Mouse (Mus musculus) forebrain, embryonic 16.5 days (tissue): ENCODE measurements around the gene Gm10024. TPM values are rescaled to one million over a fixed set of nuclear protein-coding genes. Genes with fewer than 3 reads are reported as not detected.
"Not testable (repeated sequence)": the region's sequence is repeated elsewhere in the genome, so short reads cannot be mapped to it uniquely, and the experiment has no call there.

Experiments used
- ATAC-seq: fragments of 200-750 bp; cut with Nextera tagmentation; 2 replicates; pipeline ENCODE4 v1.8.0; 2017; ENCODE audit warnings: mild to moderate bottlenecking, moderate library complexity
- H3K27ac ChIP-seq: fragments of 300-500 bp; sonication (generic); 2 replicates; pipeline ENCODE4 v1.5.1; 2014; ENCODE audit warnings: low read length, control low read depth
- H3K27me3 ChIP-seq: fragments of 300-500 bp; sonication (generic); replicated peaks from 2 replicates; pipeline ENCODE4 v1.6.1; 2014; ENCODE audit warnings: low read length; ENCODE audit not compliant: control insufficient read depth, insufficient read depth
- H3K36me3 ChIP-seq: fragments of 300-500 bp; sonication (generic); 2 replicates; pipeline ENCODE4 v1.6.1; 2014; ENCODE audit not compliant: control insufficient read depth, insufficient read depth
- H3K4me1 ChIP-seq: fragments of 300-500 bp; sonication (generic); replicated peaks from 2 replicates; pipeline ENCODE4 v1.6.1; 2014; ENCODE audit warnings: low read length; ENCODE audit not compliant: control insufficient read depth, insufficient read depth
- H3K4me2 ChIP-seq: fragments of 300-500 bp; sonication (generic); 2 replicates; pipeline ENCODE4 v1.6.1; 2014; ENCODE audit warnings: mild to moderate bottlenecking, low read length, control low read depth
- H3K4me3 ChIP-seq: fragments of 300-500 bp; sonication (generic); replicated peaks from 2 replicates; pipeline ENCODE4 v1.5.1; 2014; ENCODE audit warnings: mild to moderate bottlenecking, low read length, control low read depth
- H3K9ac ChIP-seq: fragments of 300-500 bp; sonication (generic); replicated peaks from 2 replicates; pipeline ENCODE4 v1.6.1; 2014; ENCODE audit warnings: low read depth, low read length, control low read depth
- H3K9me3 ChIP-seq: fragments of 300-500 bp; sonication (generic); 2 replicates; pipeline ENCODE4 v1.6.1; 2016; ENCODE audit warnings: low read length; ENCODE audit not compliant: control insufficient read depth
- WGBS: fragments of 180-500 bp; shearing (Covaris S2); extraction: QIAGEN DNeasy Blood & Tissue Kit; methylation state at CpG from one replicate; pipeline ENCODE4 v1.1.7; 2014; 5-methylcytosine and 5-hydroxymethylcytosine counted together
- polyA plus RNA-seq: library from polyadenylated mRNA; unstranded; fragments of >200 nt; fragmentation: Nextera tagmentation; extraction: Ambion mirVana; gene quantifications from 2 replicates; pipeline ENCODE4 v1.2.1, GENCODE M21; 2015

Gene Gm10024
- polyA plus RNA-seq, 1 experiment from 2014 or later, result not detected

GRCm38 (mm10) chr10:77684181-77684580 is 27.1 kb upstream of the Gm10024 start:
- 43% methylated on average over 8 of the region's 8 CpGs for WGBS
- no peak for ATAC-seq

DNA sequence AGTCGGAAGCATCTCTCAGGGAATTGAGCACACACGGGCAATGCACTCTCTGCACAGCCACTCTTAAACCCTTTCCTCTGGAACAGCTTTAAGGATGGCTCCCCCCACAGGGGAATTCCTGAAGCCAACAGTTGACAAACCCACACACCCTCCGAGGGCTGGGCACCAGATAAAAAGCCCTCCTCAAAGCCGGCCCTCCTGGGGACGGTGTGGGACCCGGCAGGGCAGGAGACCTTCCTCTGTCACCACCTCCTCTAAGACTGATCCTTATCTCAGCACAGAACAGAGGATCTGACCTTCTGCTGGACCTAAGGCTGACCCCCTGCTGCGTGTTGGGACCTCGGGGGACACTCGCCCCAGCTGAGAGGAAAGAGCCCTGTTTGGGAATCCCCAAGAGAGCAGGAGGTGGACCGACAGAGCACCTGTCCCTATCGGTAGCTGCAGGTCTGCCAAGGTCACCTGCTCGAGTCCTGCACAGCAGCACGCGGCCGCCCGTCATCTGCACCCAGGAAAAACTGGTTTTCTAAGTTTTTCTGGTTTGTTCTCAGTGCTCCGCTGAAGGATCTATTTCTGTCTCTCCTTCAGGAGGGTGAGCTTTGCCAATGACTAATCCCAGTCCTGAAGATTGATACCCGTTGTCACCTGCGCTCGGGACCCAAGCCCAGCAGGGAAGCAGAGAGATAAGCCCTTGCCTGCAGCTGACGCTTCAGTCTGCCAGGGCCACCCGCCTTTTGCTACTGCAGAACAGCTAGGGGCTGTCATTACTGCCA is 25.2 kb upstream of the Gm10024 start, which contains the start of gene Tspear:
Gene Tspear, plus strand, starts transcription at position 675 of the 770 bp plus-strand sequence.
- Histone ChIP-seq H3K4me1 (no peaks in the 10 kb centered on the region), H3K36me3 (no peaks in the 10 kb centered on the region), H3K9me3 (no peaks in the 10 kb centered on the region), H3K4me2 (no peak within 1 kb of the TSS), H3K27me3 (peaks cover 19% of the 10 kb centered on the region), H3K4me3 (no peak within 1 kb of the TSS), H3K9ac (no peak within 1 kb of the TSS), H3K27ac (no peak within 1 kb of the TSS)
- no peak for ATAC-seq
- WGBS, result 9% methylated on average over 22 of the region's 22 CpGs

More at GRCm38 (mm10) chr10:77684181-77684580, 27.1 kb upstream of the Gm10024 start:
- no peaks in the 10 kb centered on the region for H3K9me3 ChIP-seq
- peaks cover 19% of the 10 kb centered on the region for H3K27me3 ChIP-seq
- H3K4me1 ChIP-seq, result no peaks in the 10 kb centered on the region
- no peaks in the 10 kb centered on the region for H3K36me3 ChIP-seq
- H3K27ac ChIP-seq, result no peak overlapping the region
- no peak overlapping the region for H3K9ac ChIP-seq
- no peak overlapping the region for H3K4me2 ChIP-seq
- no peak overlapping the region for H3K4me3 ChIP-seq

DNA sequence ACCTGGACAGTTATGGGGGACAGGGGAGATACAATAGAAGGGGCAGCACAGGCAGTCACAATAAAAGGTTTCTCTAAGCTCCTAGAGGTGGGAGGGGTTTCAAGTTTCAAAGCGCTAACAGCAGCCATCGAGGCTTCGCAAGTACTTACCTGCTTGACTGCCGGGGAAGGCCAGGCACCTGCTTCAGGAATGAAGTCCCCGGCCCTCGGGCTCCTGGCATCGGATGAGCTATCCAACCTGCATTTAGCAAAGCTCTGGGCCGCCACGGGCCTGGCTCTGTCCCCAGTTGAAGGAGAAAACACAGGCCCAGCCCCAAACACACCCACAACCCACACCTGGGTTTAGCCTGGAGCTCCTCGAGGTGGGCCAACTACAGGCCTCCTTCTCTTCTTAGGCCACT is 24.2 kb upstream of the Gm10024 start:
- WGBS, result 26% methylated on average over 10 of the region's 10 CpGs
- ATAC-seq, result no peak

GRCm38 (mm10) chr10:77690356-77690807 is 20.9 kb upstream of the Gm10024 start, which contains the start of gene Gm19402:
Gene Gm19402 (minus strand): TSS chr10:77690757.
- H3K4me2 ChIP-seq, H3K9ac ChIP-seq, H3K27ac ChIP-seq, H3K4me3 ChIP-seq, H3K4me1 ChIP-seq, H3K9me3 ChIP-seq, ATAC-seq, H3K36me3 ChIP-seq: not testable (repeated sequence)
- peaks cover 19% of the 10 kb centered on the region for H3K27me3 ChIP-seq
- WGBS, result 59% methylated on average over 3 of the region's 3 CpGs

More for the DNA sequence above, 24.2 kb upstream of the Gm10024 start:
- Histone ChIP-seq H3K9me3 (no peaks in the 10 kb centered on the region), H3K27ac (no peak overlapping the region), H3K4me1 (no peaks in the 10 kb centered on the region), H3K27me3 (peaks cover 19% of the 10 kb centered on the region), H3K4me2 (no peak overlapping the region), H3K36me3 (no peaks in the 10 kb centered on the region), H3K4me3 (no peak overlapping the region), H3K9ac (no peak overlapping the region)

DNA sequence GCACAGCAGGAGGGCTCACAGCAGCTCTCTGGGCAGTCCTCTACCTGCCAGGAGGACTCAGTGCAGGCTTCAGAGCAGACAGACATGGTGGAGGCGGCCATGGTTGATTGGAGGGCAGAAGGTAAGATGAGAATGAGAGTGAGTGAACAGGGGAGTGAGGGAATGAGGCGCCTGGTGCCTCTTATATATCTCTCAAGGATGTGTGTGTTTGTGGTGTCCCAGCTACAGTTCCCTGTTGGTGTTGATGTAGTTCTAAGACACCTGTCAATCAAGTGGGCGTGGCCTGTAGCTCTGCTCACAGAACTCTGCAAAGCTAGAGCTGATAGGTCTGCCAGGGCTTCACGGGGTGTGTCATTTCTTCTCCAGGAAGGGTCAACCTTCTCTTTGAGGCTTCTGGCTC is 14.1 kb upstream of the Gm10024 start, which contains the start of gene Gm9508:
Gene Gm9508, minus strand, starts transcription at position 101 of the 400 bp plus-strand sequence.
- no peaks in the 10 kb centered on the region for H3K4me1 ChIP-seq
- no peak within 1 kb of the TSS for H3K9ac ChIP-seq
- H3K4me2 ChIP-seq, result no peak within 1 kb of the TSS
- H3K27me3 ChIP-seq, result no peaks in the 10 kb centered on the region
- H3K36me3 ChIP-seq, result no peaks in the 10 kb centered on the region
- H3K4me3 ChIP-seq, result no peak within 1 kb of the TSS
- 36% methylated on average over 4 of the region's 4 CpGs for WGBS
- no peak within 1 kb of the TSS for H3K27ac ChIP-seq
- no peak for ATAC-seq
- no peaks in the 10 kb centered on the region for H3K9me3 ChIP-seq

DNA sequence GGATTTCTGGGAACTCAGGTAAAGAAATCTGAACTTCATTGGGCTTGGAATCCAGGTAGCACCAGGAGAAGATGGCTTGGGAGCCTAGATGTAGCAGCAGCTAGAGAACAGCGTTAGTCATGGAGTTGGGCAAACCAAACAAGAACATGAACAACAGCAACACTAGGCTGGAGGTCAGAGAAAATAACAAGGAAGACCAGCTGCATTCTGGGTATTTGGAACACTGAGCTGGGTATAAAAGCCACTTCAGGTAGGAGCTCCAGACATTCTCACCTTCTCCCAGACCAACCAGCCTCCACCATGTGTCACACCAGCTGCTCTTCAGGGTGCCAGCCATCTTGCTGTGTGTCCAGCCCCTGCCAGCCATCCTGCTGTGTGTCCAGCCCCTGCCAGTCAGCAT is 4.9 kb upstream of the Gm10024 start, which contains the start of gene Gm10272:
Gene Gm10272, plus strand, starts transcription at position 301 of the 400 bp plus-strand sequence.
- Histone ChIP-seq H3K4me1 (no peaks in the 10 kb centered on the region), H3K9me3 (no peaks in the 10 kb centered on the region), H3K4me3 (no peak within 1 kb of the TSS), H3K4me2 (no peak within 1 kb of the TSS), H3K27me3 (no peaks in the 10 kb centered on the region), H3K36me3 (no peaks in the 10 kb centered on the region), H3K27ac (no peak within 1 kb of the TSS), H3K9ac (no peak within 1 kb of the TSS)
- no peak for ATAC-seq
- WGBS, result 94% methylated on average over 1 of the region's 1 CpGs

GRCm38 (mm10) chr10:77709831-77710230 is 1.4 kb upstream of the Gm10024 start:
- Histone ChIP-seq H3K27ac (no peak overlapping the region), H3K4me2 (no peak overlapping the region), H3K9ac (no peak overlapping the region), H3K27me3 (no peaks in the 10 kb centered on the region), H3K9me3 (no peaks in the 10 kb centered on the region), H3K4me3 (no peak overlapping the region), H3K4me1 (no peaks in the 10 kb centered on the region), H3K36me3 (no peaks in the 10 kb centered on the region)
- ATAC-seq, result no peak
- WGBS, result 79% methylated on average over 3 of the region's 3 CpGs

DNA sequence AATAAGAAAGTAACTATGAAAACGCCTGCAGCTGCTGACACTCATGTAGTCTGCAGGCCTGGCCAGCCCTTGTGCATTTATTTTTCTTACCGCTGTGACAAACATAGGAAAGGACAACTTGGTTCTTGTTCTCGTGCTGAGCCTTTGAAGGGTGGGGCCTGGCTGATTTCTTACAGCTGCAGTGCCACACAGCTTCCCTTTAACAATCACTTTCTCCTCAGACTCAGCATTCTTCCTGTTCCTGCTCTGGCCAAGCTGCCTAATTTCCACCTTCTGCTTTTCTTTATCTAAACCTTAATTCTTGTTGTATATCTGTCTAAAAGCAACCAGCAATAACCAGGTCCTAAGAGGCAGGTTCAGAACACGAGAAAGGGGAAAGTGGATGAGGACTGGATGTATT is 2.5 kb downstream of the Gm10024 start:
- H3K4me3 ChIP-seq, result no peak overlapping the region
- H3K27me3 ChIP-seq, result no peaks in the 10 kb centered on the region
- no peak overlapping the region for H3K9ac ChIP-seq
- H3K4me2 ChIP-seq, result no peak overlapping the region
- no peaks in the 10 kb centered on the region for H3K9me3 ChIP-seq
- no peak for ATAC-seq
- no peaks in the 10 kb centered on the region for H3K36me3 ChIP-seq
- no peak overlapping the region for H3K27ac ChIP-seq
- H3K4me1 ChIP-seq, result no peaks in the 10 kb centered on the region
- 74% methylated on average over 4 of the region's 4 CpGs for WGBS

GRCm38 (mm10) chr10:77715507-77715906 is 4.2 kb downstream of the Gm10024 start, which contains the start of gene Gm10142:
Gene Gm10142 (plus strand): TSS chr10:77715807.
- Histone ChIP-seq H3K27ac (no peak within 1 kb of the TSS), H3K9ac (no peak within 1 kb of the TSS), H3K4me2 (no peak within 1 kb of the TSS), H3K27me3 (no peaks in the 10 kb centered on the region), H3K4me1 (no peaks in the 10 kb centered on the region), H3K9me3 (no peaks in the 10 kb centered on the region), H3K4me3 (no peak within 1 kb of the TSS), H3K36me3 (no peaks in the 10 kb centered on the region)
- 91% methylated on average over 1 of the region's 1 CpGs for WGBS
- no peak for ATAC-seq
